Mouse (Mus musculus): Measurements from ENCODE around the gene Chchd5. TPM values are rescaled to one million over a fixed set of nuclear protein-coding genes. Genes with fewer than 3 reads are reported as not detected.

Gene Chchd5
- polyA plus RNA-seq (2014; fragmentation: Illumina TruSeq; extraction: RNeasy Lipid Tissue Mini Kit (QIAGEN cat#74804); ENCODE audit: low read depth, low replicate concordance): 14.2 TPM

GRCm38 (mm10) chr2:129129412-129129929 lies at the start of gene Chchd5:
Chchd5 (plus strand) TSS chr2:129129700.

GRCm38 (mm10) chr2:129100784-129101310 lies 28.7 kb upstream of the Chchd5 start, which contains the start of gene Polr1b:
Polr1b (plus strand) TSS chr2:129100995.

Other genes with a start within 250 kb of the Chchd5 start
- 11.3 TPM for gene Zc3h8, start 185.6 kb upstream of the Chchd5 start, polyA plus RNA-seq (2014; fragmentation: Illumina TruSeq; extraction: RNeasy Lipid Tissue Mini Kit (QIAGEN cat#74804); ENCODE audit: low read depth, low replicate concordance)
- gene Zc3h6, start 162.3 kb upstream of the Chchd5 start, polyA plus RNA-seq (2014; fragmentation: Illumina TruSeq; extraction: RNeasy Lipid Tissue Mini Kit (QIAGEN cat#74804); ENCODE audit: low read depth, low replicate concordance): 2.3 TPM
- gene Gm10762, start 162.0 kb upstream of the Chchd5 start, polyA plus RNA-seq (2014; fragmentation: Illumina TruSeq; extraction: RNeasy Lipid Tissue Mini Kit (QIAGEN cat#74804); ENCODE audit: low read depth, low replicate concordance): 10.3 TPM
- not detected for gene Vinac1, start 81.5 kb upstream of the Chchd5 start, polyA plus RNA-seq (2014; fragmentation: Illumina TruSeq; extraction: RNeasy Lipid Tissue Mini Kit (QIAGEN cat#74804); ENCODE audit: low read depth, low replicate concordance)
- 16.7 TPM for gene Ttl, start 63.8 kb upstream of the Chchd5 start, polyA plus RNA-seq (2014; fragmentation: Illumina TruSeq; extraction: RNeasy Lipid Tissue Mini Kit (QIAGEN cat#74804); ENCODE audit: low read depth, low replicate concordance)
- 13.0 TPM for gene Polr1b, start 28.7 kb upstream of the Chchd5 start, polyA plus RNA-seq (2014; fragmentation: Illumina TruSeq; extraction: RNeasy Lipid Tissue Mini Kit (QIAGEN cat#74804); ENCODE audit: low read depth, low replicate concordance)
- 45.6 TPM for gene Slc20a1, start 69.1 kb downstream of the Chchd5 start, polyA plus RNA-seq (2014; fragmentation: Illumina TruSeq; extraction: RNeasy Lipid Tissue Mini Kit (QIAGEN cat#74804); ENCODE audit: low read depth, low replicate concordance)
- 0.24 TPM for gene Ckap2l, start 167.5 kb downstream of the Chchd5 start, polyA plus RNA-seq (2014; fragmentation: Illumina TruSeq; extraction: RNeasy Lipid Tissue Mini Kit (QIAGEN cat#74804); ENCODE audit: low read depth, low replicate concordance)
- gene Il1a, start 180.3 kb downstream of the Chchd5 start, polyA plus RNA-seq (2014; fragmentation: Illumina TruSeq; extraction: RNeasy Lipid Tissue Mini Kit (QIAGEN cat#74804); ENCODE audit: low read depth, low replicate concordance): not detected
- 1.5 TPM for gene Il1b, start 241.4 kb downstream of the Chchd5 start, polyA plus RNA-seq (2014; fragmentation: Illumina TruSeq; extraction: RNeasy Lipid Tissue Mini Kit (QIAGEN cat#74804); ENCODE audit: low read depth, low replicate concordance)

Data from heart, adult 10 weeks (tissue).